Mouse (Mus musculus): ENCODE data around the gene Gm28048. TPM values are rescaled to one million over a fixed set of nuclear protein-coding genes. Genes with fewer than 3 reads are reported as not detected.

Gm28048 gene
- polyA plus RNA-seq, 1 experiment from 2014 or later = 4.3 TPM

DNA sequence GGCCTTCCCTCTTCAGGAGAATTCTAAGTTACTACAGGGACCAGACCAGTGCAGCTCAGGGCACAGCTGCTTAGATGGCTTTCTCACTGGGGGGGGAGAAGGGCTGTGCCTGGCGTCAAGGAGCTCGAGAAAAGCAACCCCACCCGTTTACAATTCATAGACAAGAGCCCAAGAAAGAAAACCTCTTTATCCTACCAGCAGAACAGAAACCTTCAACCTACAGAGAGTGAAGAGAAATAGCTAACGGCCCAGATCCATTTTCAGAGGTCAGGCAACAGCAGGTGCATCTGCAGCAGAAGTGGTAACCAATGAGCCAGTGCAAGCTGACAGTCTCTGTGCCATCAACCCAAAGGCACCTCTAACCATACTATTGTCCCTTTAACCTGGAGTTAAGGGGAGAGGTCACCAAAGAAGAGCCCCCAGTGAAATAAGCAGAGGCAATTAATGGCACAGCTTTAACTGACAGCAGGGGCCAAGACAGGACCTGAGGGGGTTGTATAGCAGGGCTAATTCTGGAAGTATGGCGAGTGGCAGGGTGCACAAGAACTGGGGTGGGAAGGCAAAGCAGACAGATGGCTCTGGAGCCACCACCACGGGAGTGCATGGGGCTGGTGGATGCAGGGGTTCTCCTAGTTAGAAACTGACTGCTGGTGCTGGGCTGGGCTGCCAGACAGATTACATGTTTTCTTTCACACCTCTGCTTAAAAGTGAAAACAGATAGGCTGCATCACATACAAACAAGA is 135.6 kb downstream of the Gm28048 start:
- ATAC-seq (ENCODE audit: low FRiP score) = no peak
- Histone ChIP-seq H3K9me3 (replicated peaks) (no peaks in the 10 kb centered on the region), H3K36me3 (no peaks in the 10 kb centered on the region), H3K27ac (replicated peaks) (no peak overlapping the region), H3K4me1 (no peaks in the 10 kb centered on the region), H3K9ac (replicated peaks) (no peak overlapping the region), H3K27me3 (replicated peaks) (no peaks in the 10 kb centered on the region), H3K4me2 (no peak overlapping the region), H3K4me3 (replicated peaks) (no peak overlapping the region)
- WGBS = 49% methylated on average over 6 of the region's 6 CpGs

DNA sequence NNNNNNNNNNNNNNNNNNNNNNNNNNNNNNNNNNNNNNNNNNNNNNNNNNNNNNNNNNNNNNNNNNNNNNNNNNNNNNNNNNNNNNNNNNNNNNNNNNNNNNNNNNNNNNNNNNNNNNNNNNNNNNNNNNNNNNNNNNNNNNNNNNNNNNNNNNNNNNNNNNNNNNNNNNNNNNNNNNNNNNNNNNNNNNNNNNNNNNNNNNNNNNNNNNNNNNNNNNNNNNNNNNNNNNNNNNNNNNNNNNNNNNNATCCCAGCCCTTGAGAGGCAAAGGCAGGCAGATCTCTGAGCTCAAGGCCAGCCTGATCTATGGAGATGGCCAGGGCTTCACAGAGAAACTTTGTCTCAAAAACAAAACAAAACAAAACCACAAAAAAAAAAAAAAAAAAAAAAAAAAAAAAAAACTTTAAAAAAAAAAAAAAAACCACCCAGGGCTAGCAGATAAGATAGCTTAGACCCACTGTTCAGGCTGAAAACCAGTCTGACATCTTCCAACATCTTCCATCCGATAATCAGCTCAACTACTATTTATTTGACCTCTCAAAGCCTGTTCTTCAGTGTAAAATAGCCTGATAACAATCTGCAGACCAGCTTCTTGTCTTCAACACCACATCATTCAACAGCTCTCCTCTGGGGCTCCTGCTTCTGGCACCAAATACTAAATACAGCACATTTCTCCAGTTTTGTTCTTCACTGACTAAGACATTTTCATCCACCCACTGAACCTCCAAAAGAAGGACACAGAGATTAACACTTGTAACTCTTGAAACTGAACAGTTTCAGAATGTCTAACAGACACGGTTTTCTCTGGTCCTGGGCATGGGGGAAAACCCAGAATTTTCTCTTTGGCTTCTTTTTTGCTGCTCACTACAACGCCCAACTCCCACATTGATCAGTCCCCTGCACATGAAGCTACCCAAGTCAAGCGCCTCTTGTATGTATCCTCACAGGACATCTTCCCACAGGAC is 136.9 kb downstream of the Gm28048 start:
- Histone ChIP-seq H3K27ac (replicated peaks) (no peak overlapping the region), H3K36me3 (no peaks in the 10 kb centered on the region), H3K4me2 (no peak overlapping the region), H3K9me3 (replicated peaks) (no peaks in the 10 kb centered on the region), H3K4me3 (replicated peaks) (no peak overlapping the region), H3K4me1 (no peaks in the 10 kb centered on the region), H3K9ac (replicated peaks) (no peak overlapping the region), H3K27me3 (replicated peaks) (no peaks in the 10 kb centered on the region)
- ATAC-seq (ENCODE audit: low FRiP score) = no peak
- WGBS = 91% methylated on average over 4 of the region's 4 CpGs

DNA sequence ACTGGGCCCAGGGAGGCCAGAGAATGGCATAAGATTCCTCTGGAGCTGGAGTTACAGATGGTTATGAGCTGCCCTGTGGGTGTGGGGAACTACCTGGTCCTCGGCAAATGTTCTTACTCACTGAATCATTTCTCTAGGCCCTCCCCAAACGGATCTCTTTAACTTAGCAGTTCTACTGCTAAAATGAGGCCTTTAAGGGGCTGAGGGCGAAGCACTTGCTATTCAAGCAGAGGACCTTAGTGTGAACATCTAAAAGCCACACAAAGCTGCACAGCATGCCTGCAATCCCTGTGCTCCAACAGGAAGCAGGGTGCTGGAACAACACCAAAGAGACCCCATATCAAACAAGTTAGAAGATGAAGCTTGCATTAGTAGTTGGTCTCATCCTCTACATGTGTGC is 142.4 kb downstream of the Gm28048 start:
- H3K9me3 ChIP-seq (replicated peaks) = no peaks in the 10 kb centered on the region
- no peak overlapping the region for H3K9ac ChIP-seq (replicated peaks)
- no peak overlapping the region for H3K4me2 ChIP-seq
- no peaks in the 10 kb centered on the region for H3K4me1 ChIP-seq
- WGBS = 56% methylated on average over 3 of the region's 3 CpGs
- no peaks in the 10 kb centered on the region for H3K27me3 ChIP-seq (replicated peaks)
- no peak overlapping the region for H3K4me3 ChIP-seq (replicated peaks)
- no peak for ATAC-seq (ENCODE audit: low FRiP score)
- H3K36me3 ChIP-seq = no peaks in the 10 kb centered on the region
- H3K27ac ChIP-seq (replicated peaks) = no peak overlapping the region

DNA sequence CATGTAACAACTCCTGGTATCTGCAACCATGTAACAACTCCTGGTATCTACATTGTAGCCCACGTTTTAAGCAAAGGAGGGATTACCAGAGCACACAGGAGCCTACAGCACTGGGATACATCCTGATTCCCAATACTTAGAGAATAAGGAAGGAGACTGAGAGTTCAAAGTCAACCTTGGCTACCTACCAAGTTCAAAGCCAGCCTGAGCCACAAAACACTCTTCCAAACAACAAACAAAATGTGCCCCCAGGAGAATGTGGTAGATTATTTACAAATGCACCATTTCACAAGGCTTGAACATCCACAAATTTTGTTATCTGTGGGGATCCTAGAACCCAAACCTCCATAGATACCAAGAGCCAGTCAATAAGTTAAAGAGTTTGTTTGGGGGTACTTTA is 143.5 kb downstream of the Gm28048 start:
- Histone ChIP-seq H3K9ac (replicated peaks) (no peak overlapping the region), H3K27me3 (replicated peaks) (no peaks in the 10 kb centered on the region), H3K9me3 (replicated peaks) (no peaks in the 10 kb centered on the region), H3K27ac (replicated peaks) (no peak overlapping the region), H3K4me3 (replicated peaks) (no peak overlapping the region), H3K4me2 (no peak overlapping the region), H3K36me3 (no peaks in the 10 kb centered on the region), H3K4me1 (no peaks in the 10 kb centered on the region)
- ATAC-seq (ENCODE audit: low FRiP score) = no peak
- WGBS = 57% methylated on average over 1 of the region's 1 CpGs

DNA sequence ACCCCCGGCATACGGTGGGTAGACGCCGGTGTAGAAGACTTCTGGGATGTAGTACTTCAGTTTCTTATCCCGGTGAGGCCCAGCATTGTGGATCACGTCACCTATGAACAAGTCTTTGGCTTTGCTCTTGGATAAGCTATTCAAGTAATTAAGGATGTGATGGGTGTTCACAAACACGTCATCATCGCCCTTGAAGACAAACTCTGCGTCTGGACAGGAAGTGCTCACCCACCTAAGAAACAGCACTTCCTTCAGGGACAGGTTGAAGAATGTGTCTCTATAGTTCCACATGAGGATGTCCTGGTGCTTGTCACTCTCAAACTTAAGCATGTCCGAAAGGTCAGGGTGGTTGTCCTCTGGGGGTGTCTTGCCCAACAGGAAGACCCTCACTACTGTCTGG is 145.6 kb downstream of the Gm28048 start:
- Histone ChIP-seq H3K27me3 (replicated peaks) (no peaks in the 10 kb centered on the region), H3K4me2 (no peak overlapping the region), H3K27ac (replicated peaks) (no peak overlapping the region), H3K4me1 (no peaks in the 10 kb centered on the region), H3K36me3 (no peaks in the 10 kb centered on the region), H3K9me3 (replicated peaks) (no peaks in the 10 kb centered on the region), H3K4me3 (replicated peaks) (no peak overlapping the region), H3K9ac (replicated peaks) (no peak overlapping the region)
- WGBS = 94% methylated on average over 10 of the region's 10 CpGs
- ATAC-seq (ENCODE audit: low FRiP score) = no peak

DNA sequence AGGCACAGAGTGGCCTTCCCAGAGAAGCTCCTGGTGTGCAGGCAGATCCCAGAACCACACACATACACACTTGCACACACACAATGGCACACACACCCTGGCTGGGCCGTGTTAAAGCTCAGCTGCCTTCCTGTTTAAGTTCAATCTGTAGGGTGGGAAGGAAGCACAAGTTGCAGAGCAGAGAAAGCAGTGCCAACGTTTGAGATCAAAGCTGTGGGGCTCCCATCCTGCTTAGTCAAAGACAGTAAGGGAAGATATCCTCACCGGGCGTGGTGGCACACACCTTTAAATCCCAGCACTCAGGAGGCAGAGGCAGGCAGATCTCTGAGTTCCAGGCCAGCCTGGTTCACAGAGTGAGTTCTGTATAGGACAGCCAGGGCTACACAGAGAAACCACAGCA is 149.3 kb downstream of the Gm28048 start:
- no peak overlapping the region for H3K4me2 ChIP-seq
- H3K9ac ChIP-seq (replicated peaks) = no peak overlapping the region
- H3K27ac ChIP-seq (replicated peaks) = no peak overlapping the region
- H3K36me3 ChIP-seq = no peaks in the 10 kb centered on the region
- no peaks in the 10 kb centered on the region for H3K27me3 ChIP-seq (replicated peaks)
- no peak overlapping the region for H3K4me3 ChIP-seq (replicated peaks)
- no peak for ATAC-seq (ENCODE audit: low FRiP score)
- WGBS = 86% methylated on average over 4 of the region's 4 CpGs
- no peaks in the 10 kb centered on the region for H3K9me3 ChIP-seq (replicated peaks)
- no peaks in the 10 kb centered on the region for H3K4me1 ChIP-seq

DNA sequence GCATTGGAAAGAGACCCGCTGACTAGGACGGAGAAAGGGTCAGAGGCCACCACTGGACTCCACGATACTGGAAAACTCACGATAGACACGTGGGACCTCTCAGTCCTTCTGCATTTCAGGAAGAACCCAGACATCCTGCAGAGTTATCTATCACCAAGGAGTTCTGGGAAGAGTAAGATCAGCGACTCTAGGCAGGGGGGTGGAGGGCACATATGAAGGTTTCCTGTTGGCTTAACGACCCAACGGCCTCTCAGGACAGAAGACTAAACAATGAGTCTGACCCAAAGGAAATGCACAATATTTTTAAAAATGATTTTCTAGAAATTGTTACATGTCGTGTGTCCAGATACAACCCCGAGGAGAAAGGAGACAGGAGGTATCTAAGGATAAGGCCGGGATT is 150.0 kb downstream of the Gm28048 start:
- WGBS = 89% methylated on average over 11 of the region's 11 CpGs

DNA sequence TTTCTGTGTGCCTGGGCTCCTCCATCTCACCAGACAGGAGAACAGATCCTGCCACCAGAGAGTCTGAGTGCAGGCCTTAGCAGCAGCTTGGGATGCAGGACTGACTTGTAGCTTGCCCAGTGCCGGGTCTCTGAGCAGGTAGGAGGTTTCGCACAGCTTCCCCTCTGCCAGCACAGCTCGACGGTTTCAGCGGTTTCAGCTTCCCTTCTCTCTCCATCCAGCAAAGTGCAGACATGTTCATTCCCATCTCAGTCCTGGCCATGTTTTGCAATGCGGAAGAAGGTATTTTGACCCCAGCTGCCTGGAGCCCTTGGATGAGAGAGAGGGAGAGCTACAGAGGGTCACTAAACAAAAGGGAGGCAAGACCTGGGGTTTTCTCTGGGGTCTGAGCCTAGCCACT is 151.2 kb downstream of the Gm28048 start:
- no peaks in the 10 kb centered on the region for H3K27me3 ChIP-seq (replicated peaks)
- no peak overlapping the region for H3K9ac ChIP-seq (replicated peaks)
- H3K27ac ChIP-seq (replicated peaks) = no peak overlapping the region
- no peaks in the 10 kb centered on the region for H3K9me3 ChIP-seq (replicated peaks)
- no peak overlapping the region for H3K4me2 ChIP-seq
- no peaks in the 10 kb centered on the region for H3K36me3 ChIP-seq
- WGBS = 76% methylated on average over 6 of the region's 6 CpGs
- no peak overlapping the region for H3K4me3 ChIP-seq (replicated peaks)
- no peaks in the 10 kb centered on the region for H3K4me1 ChIP-seq
- ATAC-seq (ENCODE audit: low FRiP score) = peak; percentile 16; the same call in 1 of the 2 replicates

More for the DNA sequence above, 150.0 kb downstream of the Gm28048 start:
- no peaks in the 10 kb centered on the region for H3K36me3 ChIP-seq
- no peak for ATAC-seq (ENCODE audit: low FRiP score)
- no peak overlapping the region for H3K27ac ChIP-seq (replicated peaks)
- no peaks in the 10 kb centered on the region for H3K27me3 ChIP-seq (replicated peaks)
- H3K9ac ChIP-seq (replicated peaks) = no peak overlapping the region
- H3K9me3 ChIP-seq (replicated peaks) = no peaks in the 10 kb centered on the region
- H3K4me1 ChIP-seq = no peaks in the 10 kb centered on the region
- no peak overlapping the region for H3K4me2 ChIP-seq
- H3K4me3 ChIP-seq (replicated peaks) = no peak overlapping the region

DNA sequence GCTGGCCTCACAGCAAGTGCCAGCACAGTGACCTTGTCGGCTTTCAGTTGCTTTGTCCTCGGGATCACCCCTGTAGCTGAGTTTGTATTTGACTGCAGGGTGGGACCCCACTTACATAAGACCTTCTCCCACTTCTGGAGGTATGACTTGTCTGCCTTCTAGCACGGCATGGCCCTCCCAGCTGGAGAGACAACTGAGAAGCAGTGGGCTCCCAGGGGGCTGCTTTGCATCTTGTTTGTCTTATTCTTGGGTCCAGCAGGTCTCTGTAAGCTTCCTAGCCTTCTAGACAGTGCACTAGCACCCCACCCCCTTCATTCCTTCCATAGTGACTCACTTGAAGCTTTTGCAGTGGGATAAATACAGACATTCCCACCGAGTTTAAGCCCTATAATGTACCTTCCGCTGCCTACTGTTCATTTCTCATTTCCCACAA is 151.7 kb downstream of the Gm28048 start:
- Histone ChIP-seq H3K9me3 (replicated peaks) (no peaks in the 10 kb centered on the region), H3K27ac (replicated peaks) (no peak overlapping the region), H3K4me2 (no peak overlapping the region), H3K27me3 (replicated peaks) (no peaks in the 10 kb centered on the region), H3K4me3 (replicated peaks) (no peak overlapping the region), H3K4me1 (no peaks in the 10 kb centered on the region), H3K36me3 (no peaks in the 10 kb centered on the region), H3K9ac (replicated peaks) (no peak overlapping the region)
- ATAC-seq (ENCODE audit: low FRiP score) = no peak
- WGBS = 52% methylated on average over 5 of the region's 5 CpGs

DNA sequence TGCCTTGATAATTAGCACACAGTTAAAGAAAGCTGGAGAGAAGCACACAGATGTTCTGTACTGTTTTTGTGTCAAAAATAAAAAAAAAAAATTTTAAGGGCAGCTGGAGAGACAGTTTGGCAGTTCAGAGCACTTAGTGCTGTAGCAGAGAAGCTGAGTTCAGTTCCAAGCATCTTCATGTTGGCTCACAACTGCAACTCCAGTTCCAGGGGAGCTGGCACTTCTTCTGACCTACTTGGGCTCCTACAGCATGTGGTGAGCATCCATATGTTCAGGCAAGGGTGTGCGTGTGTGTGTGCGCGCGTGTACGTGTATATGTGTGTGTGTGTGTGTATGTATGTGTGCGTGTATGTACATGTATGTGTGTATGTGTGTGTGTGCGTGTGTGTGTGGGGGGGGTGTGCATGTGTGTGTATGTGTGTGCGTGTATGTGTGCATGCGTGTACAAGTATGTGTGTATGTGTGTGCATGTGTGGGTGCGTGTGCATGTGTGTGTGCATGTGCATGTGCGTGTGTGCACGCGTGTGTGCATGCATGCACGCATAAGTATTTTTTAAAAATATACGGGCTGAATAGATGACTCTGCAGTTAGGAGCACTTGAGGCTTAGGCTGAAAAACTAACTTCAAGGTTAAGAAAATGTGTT is 152.8 kb downstream of the Gm28048 start:
- Histone ChIP-seq H3K36me3 (no peaks in the 10 kb centered on the region), H3K4me2 (no peak overlapping the region), H3K9me3 (replicated peaks) (no peaks in the 10 kb centered on the region), H3K9ac (replicated peaks) (no peak overlapping the region), H3K4me3 (replicated peaks) (no peak overlapping the region), H3K27ac (replicated peaks) (no peak overlapping the region), H3K4me1 (no peaks in the 10 kb centered on the region), H3K27me3 (replicated peaks) (no peaks in the 10 kb centered on the region)
- whole genome bisulfite sequencing = 98% methylated on average over 15 of the region's 15 CpGs
- ATAC-seq (ENCODE audit: low FRiP score) = no peak

DNA sequence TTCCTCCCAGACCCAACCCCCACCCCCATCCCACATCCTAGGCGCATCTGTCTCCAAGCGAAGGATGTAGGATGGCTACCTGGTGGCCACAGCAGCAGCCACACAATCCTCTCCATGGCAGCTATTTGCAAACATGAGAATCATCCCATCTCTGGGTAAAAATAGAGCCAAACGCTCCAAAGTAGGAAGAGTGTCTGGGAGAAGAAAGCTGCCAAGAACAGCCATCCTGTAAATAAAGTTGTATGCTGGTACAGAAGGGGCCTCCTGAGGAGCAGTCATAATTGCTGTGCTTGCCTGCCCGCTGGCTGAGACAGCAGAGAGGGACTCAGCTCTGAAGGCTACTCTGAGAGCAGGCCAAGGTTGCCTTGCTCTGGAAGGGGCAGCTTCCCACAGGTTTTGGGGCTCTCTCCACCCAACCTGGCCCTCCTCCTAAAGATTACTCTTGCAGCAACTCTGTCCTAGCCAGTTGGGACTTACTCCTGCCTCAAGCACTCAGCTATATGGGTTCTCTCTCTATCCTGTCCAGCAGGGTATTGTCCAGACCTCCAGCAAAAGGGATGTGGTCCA is 154.3 kb downstream of the Gm28048 start:
- 76% methylated on average over 4 of the region's 4 CpGs for WGBS
- no peaks in the 10 kb centered on the region for H3K9me3 ChIP-seq (replicated peaks)
- no peaks in the 10 kb centered on the region for H3K4me1 ChIP-seq
- H3K36me3 ChIP-seq = no peaks in the 10 kb centered on the region
- H3K27me3 ChIP-seq (replicated peaks) = no peaks in the 10 kb centered on the region
- ATAC-seq (ENCODE audit: low FRiP score) = no peak
- H3K9ac ChIP-seq (replicated peaks) = no peak overlapping the region
- no peak overlapping the region for H3K4me2 ChIP-seq
- H3K27ac ChIP-seq (replicated peaks) = no peak overlapping the region
- no peak overlapping the region for H3K4me3 ChIP-seq (replicated peaks)
